Mouse (Mus musculus): ENCODE data around the gene Rps6ka1. TPM values are rescaled to one million over a fixed set of nuclear protein-coding genes. Genes with fewer than 3 reads are reported as not detected.
"Not testable (repeated sequence)": the region's sequence is repeated elsewhere in the genome, so short reads cannot be mapped to it uniquely, and the experiment has no call there.

Rps6ka1 gene
- polyA plus RNA-seq, 1 experiment from 2014 or later: 20.9 TPM

- no peaks in the 10 kb centered on the region for H3K27me3 ChIP-seq (ENCODE audit: control insufficient read depth, insufficient read depth, low read length)
- no peaks in the 10 kb centered on the region for H3K36me3 ChIP-seq (ENCODE audit: control insufficient read depth, insufficient read depth, low read length)
- no peak overlapping the region for H3K27ac ChIP-seq (ENCODE audit: low read depth, low read length)
- no peaks in the 10 kb centered on the region for H3K9me3 ChIP-seq (replicated peaks; ENCODE audit: control insufficient read depth, low read length)
- ATAC-seq (replicated peaks; ENCODE audit: insufficient number of reproducible peaks, low FRiP score, low TSS enrichment): no peak
- H3K4me1 ChIP-seq (ENCODE audit: control insufficient read depth, insufficient read depth, low read length): peaks cover 3% of the 10 kb centered on the region; the same call in 1 of the 2 replicates
- H3K9ac ChIP-seq (ENCODE audit: low read depth, low read length): no peak overlapping the region
- 62% methylated on average over 4 of the region's 4 CpGs for WGBS (ENCODE audit: insufficient replicate concordance)
- H3K4me3 ChIP-seq (ENCODE audit: low read depth, low read length): no peak overlapping the region
- H3K4me2 ChIP-seq: no peak overlapping the region
These were observed 24.4 kb upstream of the Rps6ka1 start for GRCm38 (mm10) chr4:133911983-133912382.

DNA sequence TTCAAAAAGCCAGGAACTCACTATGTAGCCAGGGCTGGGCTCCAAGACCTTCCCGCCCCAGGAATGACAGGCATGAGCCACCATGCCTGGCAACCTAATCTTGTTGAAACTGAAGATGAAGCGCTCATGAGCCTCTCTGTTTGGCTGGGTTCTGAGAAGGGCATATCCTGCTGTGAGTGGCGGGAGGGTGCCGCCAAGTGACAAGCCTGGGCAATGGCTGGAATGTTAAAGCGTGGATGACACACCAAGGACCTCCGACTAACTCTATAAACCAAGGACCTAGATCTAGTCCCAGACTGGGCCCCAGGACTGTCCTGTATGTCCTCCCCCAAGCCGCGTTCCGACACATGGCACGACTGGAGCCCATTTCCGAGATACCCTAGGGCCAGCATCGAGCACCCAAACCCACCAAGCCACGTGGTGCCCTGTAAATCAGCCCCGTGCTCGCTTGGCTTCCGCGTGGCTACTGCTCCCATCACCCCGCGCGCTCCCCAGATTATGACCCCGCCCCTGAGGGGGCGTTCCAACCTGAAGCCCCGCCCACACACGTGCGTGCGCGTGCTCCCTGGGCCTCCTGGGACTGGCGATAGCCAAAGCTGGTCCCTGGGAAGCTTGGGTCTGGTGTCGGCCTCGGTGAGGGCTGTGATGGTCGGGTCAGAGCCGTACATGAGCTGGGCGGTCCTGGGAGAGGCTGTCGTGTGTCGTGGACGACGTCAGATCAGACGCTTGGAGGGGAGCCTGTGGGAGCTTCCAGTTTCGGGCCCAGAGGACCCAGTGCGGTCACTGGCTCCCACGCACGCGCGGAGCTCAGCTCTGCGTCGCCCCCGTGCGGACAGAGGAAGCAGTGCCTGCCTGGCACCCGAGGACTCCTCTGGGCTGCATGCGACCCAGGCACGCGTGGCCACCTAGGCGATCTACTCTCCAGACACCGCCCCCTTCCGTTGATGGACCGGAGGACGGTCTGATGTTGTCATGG lies 22.9 kb upstream of the Rps6ka1 start:
- under 1% methylated on average over 57 of the region's 57 CpGs for whole genome bisulfite sequencing (ENCODE audit: insufficient replicate concordance)
- H3K27ac ChIP-seq (ENCODE audit: low read depth, low read length): peak overlapping the region; percentile 93
- H3K9ac ChIP-seq (ENCODE audit: low read depth, low read length): peak overlapping the region; percentile 73
- peak; percentile 89 for ATAC-seq (replicated peaks; ENCODE audit: insufficient number of reproducible peaks, low FRiP score, low TSS enrichment)
- no peaks in the 10 kb centered on the region for H3K36me3 ChIP-seq (ENCODE audit: control insufficient read depth, insufficient read depth, low read length)
- H3K4me3 ChIP-seq (ENCODE audit: low read depth, low read length): peak overlapping the region; percentile 52
- no peaks in the 10 kb centered on the region for H3K9me3 ChIP-seq (replicated peaks; ENCODE audit: control insufficient read depth, low read length)
- H3K4me2 ChIP-seq: peak overlapping the region; percentile 82
- no peaks in the 10 kb centered on the region for H3K27me3 ChIP-seq (ENCODE audit: control insufficient read depth, insufficient read depth, low read length)
- H3K4me1 ChIP-seq (ENCODE audit: control insufficient read depth, insufficient read depth, low read length): peaks cover 3% of the 10 kb centered on the region; the same call in 1 of the 2 replicates

GRCm38 (mm10) chr4:133908051-133908450 lies 20.5 kb upstream of the Rps6ka1 start:
- WGBS (ENCODE audit: insufficient replicate concordance): 84% methylated on average over 6 of the region's 6 CpGs
- H3K4me1 ChIP-seq (ENCODE audit: control insufficient read depth, insufficient read depth, low read length): peaks cover 7% of the 10 kb centered on the region; the same call in 1 of the 2 replicates
- H3K9ac ChIP-seq (ENCODE audit: low read depth, low read length): no peak overlapping the region
- H3K27me3 ChIP-seq (ENCODE audit: control insufficient read depth, insufficient read depth, low read length): no peaks in the 10 kb centered on the region
- H3K36me3 ChIP-seq (ENCODE audit: control insufficient read depth, insufficient read depth, low read length): no peaks in the 10 kb centered on the region
- H3K4me2 ChIP-seq: no peak overlapping the region
- no peaks in the 10 kb centered on the region for H3K9me3 ChIP-seq (replicated peaks; ENCODE audit: control insufficient read depth, low read length)
- H3K27ac ChIP-seq (ENCODE audit: low read depth, low read length): no peak overlapping the region
- no peak for ATAC-seq (replicated peaks; ENCODE audit: insufficient number of reproducible peaks, low FRiP score, low TSS enrichment)
- no peak overlapping the region for H3K4me3 ChIP-seq (ENCODE audit: low read depth, low read length)

- Histone ChIP-seq H3K27ac (ENCODE audit: low read depth, low read length) (no peak overlapping the region), H3K27me3 (ENCODE audit: control insufficient read depth, insufficient read depth, low read length) (no peaks in the 10 kb centered on the region), H3K9me3 (replicated peaks; ENCODE audit: control insufficient read depth, low read length) (no peaks in the 10 kb centered on the region), H3K4me1 (ENCODE audit: control insufficient read depth, insufficient read depth, low read length) (peaks cover 7% of the 10 kb centered on the region; the same call in 1 of the 2 replicates), H3K36me3 (ENCODE audit: control insufficient read depth, insufficient read depth, low read length) (no peaks in the 10 kb centered on the region), H3K4me3 (ENCODE audit: low read depth, low read length) (no peak overlapping the region), H3K9ac (ENCODE audit: low read depth, low read length) (no peak overlapping the region), H3K4me2 (no peak overlapping the region)
- 41% methylated on average over 4 of the region's 4 CpGs for WGBS (ENCODE audit: insufficient replicate concordance)
- ATAC-seq (replicated peaks; ENCODE audit: insufficient number of reproducible peaks, low FRiP score, low TSS enrichment): no peak
These were observed 19.5 kb upstream of the Rps6ka1 start for GRCm38 (mm10) chr4:133907086-133907485.

GRCm38 (mm10) chr4:133906336-133906735 lies 18.7 kb upstream of the Rps6ka1 start:
- not testable (repeated sequence) for H3K4me2 ChIP-seq; H3K4me1 ChIP-seq (ENCODE audit: control insufficient read depth, insufficient read depth, low read length); H3K9ac ChIP-seq (ENCODE audit: low read depth, low read length); H3K36me3 ChIP-seq (ENCODE audit: control insufficient read depth, insufficient read depth, low read length); H3K9me3 ChIP-seq (replicated peaks; ENCODE audit: control insufficient read depth, low read length); H3K4me3 ChIP-seq (ENCODE audit: low read depth, low read length); H3K27me3 ChIP-seq (ENCODE audit: control insufficient read depth, insufficient read depth, low read length); ATAC-seq (replicated peaks; ENCODE audit: insufficient number of reproducible peaks, low FRiP score, low TSS enrichment); H3K27ac ChIP-seq (ENCODE audit: low read depth, low read length)
- WGBS (ENCODE audit: insufficient replicate concordance): 86% methylated on average over 5 of the region's 5 CpGs

GRCm38 (mm10) chr4:133905167-133905566 lies 17.6 kb upstream of the Rps6ka1 start:
- H3K4me3 ChIP-seq (ENCODE audit: low read depth, low read length): no peak overlapping the region
- H3K36me3 ChIP-seq (ENCODE audit: control insufficient read depth, insufficient read depth, low read length): no peaks in the 10 kb centered on the region
- H3K27me3 ChIP-seq (ENCODE audit: control insufficient read depth, insufficient read depth, low read length): no peaks in the 10 kb centered on the region
- ATAC-seq (replicated peaks; ENCODE audit: insufficient number of reproducible peaks, low FRiP score, low TSS enrichment): no peak
- no peak overlapping the region for H3K9ac ChIP-seq (ENCODE audit: low read depth, low read length)
- no peaks in the 10 kb centered on the region for H3K9me3 ChIP-seq (replicated peaks; ENCODE audit: control insufficient read depth, low read length)
- H3K27ac ChIP-seq (ENCODE audit: low read depth, low read length): no peak overlapping the region
- H3K4me1 ChIP-seq (ENCODE audit: control insufficient read depth, insufficient read depth, low read length): 0 out of 2 replicates have a peak, but pooled peaks cover 4% of the 10 kb centered on the region
- WGBS (ENCODE audit: insufficient replicate concordance): 73% methylated on average over 7 of the region's 7 CpGs
- no peak overlapping the region for H3K4me2 ChIP-seq

GRCm38 (mm10) chr4:133904326-133904725 lies 16.7 kb upstream of the Rps6ka1 start:
- Histone ChIP-seq H3K4me1 (ENCODE audit: control insufficient read depth, insufficient read depth, low read length) (0 out of 2 replicates have a peak, but pooled peaks cover 4% of the 10 kb centered on the region), H3K9me3 (replicated peaks; ENCODE audit: control insufficient read depth, low read length) (no peaks in the 10 kb centered on the region), H3K27me3 (ENCODE audit: control insufficient read depth, insufficient read depth, low read length) (no peaks in the 10 kb centered on the region), H3K4me3 (ENCODE audit: low read depth, low read length) (no peak overlapping the region), H3K36me3 (ENCODE audit: control insufficient read depth, insufficient read depth, low read length) (no peaks in the 10 kb centered on the region), H3K4me2 (no peak overlapping the region), H3K27ac (ENCODE audit: low read depth, low read length) (no peak overlapping the region), H3K9ac (ENCODE audit: low read depth, low read length) (no peak overlapping the region)
- 80% methylated on average over 8 of the region's 8 CpGs for WGBS (ENCODE audit: insufficient replicate concordance)
- no peak for ATAC-seq (replicated peaks; ENCODE audit: insufficient number of reproducible peaks, low FRiP score, low TSS enrichment)

- H3K36me3 ChIP-seq (ENCODE audit: control insufficient read depth, insufficient read depth, low read length): no peaks in the 10 kb centered on the region
- no peak overlapping the region for H3K4me3 ChIP-seq (ENCODE audit: low read depth, low read length)
- WGBS (ENCODE audit: insufficient replicate concordance): 67% methylated on average over 7 of the region's 7 CpGs
- H3K9me3 ChIP-seq (replicated peaks; ENCODE audit: control insufficient read depth, low read length): no peaks in the 10 kb centered on the region
- no peak overlapping the region for H3K27ac ChIP-seq (ENCODE audit: low read depth, low read length)
- no peak overlapping the region for H3K4me2 ChIP-seq
- 0 out of 2 replicates have a peak, but pooled peaks cover 8% of the 10 kb centered on the region for H3K4me1 ChIP-seq (ENCODE audit: control insufficient read depth, insufficient read depth, low read length)
- 0 out of 2 replicates have a peak, but pooled peaks have one; percentile 18 for ATAC-seq (replicated peaks; ENCODE audit: insufficient number of reproducible peaks, low FRiP score, low TSS enrichment)
- H3K9ac ChIP-seq (ENCODE audit: low read depth, low read length): no peak overlapping the region
- no peaks in the 10 kb centered on the region for H3K27me3 ChIP-seq (ENCODE audit: control insufficient read depth, insufficient read depth, low read length)
These were observed 15.8 kb upstream of the Rps6ka1 start for GRCm38 (mm10) chr4:133903372-133903771.
